Mouse (Mus musculus): ENCODE results near the gene Htr1f.

Htr1f gene

DNA sequence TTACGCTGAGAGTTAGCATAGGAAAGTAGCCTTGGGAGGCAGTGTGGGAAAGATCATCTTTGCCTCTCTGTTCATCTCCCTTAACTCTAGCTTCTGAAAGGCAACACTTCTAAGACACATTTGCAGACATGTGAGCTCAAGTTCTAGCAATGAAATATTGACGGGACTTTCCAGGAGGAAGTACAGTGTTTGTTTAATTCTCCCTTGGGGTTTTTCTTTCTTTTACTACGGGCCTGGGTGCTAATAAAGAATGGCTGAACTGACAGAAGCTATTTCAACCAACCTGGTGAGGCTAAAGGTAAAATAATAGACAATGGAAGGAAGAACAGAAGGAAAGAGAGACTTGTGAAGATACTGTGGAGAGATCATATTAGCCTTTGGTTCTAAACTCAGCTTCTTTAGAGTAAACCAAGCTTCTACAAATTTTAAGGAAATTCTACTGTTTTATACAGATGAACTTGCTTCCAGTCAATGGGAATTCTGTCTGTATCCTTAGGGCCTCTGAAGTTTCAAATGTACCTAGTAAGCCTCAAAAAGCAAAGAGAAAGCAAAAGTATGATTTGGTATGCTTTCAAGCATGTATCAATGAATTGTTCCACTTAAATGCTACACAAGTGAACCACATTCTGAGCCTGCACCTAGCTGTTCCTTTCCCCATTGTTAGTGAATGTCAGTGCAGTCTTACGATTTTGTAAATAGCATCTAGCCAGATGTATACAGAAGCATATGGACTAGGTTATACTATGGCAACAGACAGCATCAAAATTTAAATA, 131.9 kb downstream of the Htr1f start:
- in situ Hi-C loops (cut with MboI; ENCODE audit: low sequenced_read_pairs) = no loop called here

DNA sequence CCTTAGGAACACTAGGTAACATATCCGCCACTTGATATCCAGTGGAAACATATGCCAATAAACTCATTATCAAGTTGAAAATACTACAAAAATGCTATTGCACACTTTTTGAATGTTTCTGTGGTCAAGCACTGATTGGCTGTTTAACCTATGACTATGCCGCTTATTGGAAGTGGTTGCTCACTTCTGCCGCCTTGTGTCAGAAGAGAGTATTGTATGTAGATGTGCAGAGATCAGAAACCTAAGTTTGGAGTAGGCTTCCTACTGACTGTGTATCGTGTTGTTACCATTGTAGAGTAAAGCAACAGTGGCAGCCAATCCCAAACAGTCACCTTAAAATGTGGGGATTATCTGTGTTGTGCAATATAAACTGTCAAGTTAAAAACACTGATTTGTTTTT, 144.0 kb downstream of the Htr1f start:
- in situ Hi-C loops (cut with MboI; ENCODE audit: low sequenced_read_pairs) = no loop called here

DNA sequence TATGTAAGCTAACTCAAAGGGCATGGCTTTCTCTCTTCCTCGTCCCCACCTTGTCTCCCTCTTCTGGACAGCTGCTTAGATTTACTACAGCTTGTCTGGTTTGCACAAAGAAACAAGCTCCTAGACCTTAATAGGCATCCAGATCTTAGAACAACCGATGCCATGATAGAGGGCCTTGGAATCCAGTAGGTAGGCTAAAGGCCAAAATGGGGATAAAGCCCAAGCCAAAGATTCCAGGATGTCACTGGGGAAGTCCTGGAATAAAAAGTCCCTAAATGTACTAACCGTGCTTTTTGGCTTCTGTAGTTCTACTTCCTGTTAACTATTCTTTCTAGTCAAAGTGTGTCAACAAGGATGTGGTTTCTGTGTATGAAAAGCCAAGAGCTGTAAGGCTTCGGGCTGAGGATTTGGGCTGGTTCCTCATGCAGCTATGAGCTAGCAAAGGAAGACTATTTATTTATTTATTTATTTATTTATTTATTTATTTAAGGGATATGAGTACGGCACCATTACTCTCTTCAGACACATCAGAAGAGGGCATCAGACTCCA, 163.9 kb downstream of the Htr1f start:
- in situ Hi-C loops (cut with MboI; ENCODE audit: low sequenced_read_pairs) = no loop called here

DNA sequence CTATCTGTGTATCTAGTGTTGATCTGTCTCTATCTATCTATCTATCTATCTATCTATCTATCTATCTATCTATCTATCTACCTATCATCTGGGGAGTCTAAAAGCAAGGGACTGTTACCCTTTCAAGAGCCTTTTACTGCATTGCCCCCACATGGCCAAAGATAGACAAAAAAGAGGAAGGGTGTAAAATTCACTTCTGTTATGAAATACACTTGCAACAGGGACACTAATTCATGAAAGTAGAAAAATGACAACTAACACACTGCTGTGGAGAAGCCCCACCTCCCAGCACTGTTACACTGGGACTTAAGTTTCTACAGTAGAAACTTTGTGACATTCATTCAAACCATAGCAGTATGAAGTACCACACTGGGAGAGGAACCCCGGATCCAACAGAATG, 170.9 kb downstream of the Htr1f start:
- in situ Hi-C loops (cut with MboI; ENCODE audit: low sequenced_read_pairs) = no loop called here

DNA sequence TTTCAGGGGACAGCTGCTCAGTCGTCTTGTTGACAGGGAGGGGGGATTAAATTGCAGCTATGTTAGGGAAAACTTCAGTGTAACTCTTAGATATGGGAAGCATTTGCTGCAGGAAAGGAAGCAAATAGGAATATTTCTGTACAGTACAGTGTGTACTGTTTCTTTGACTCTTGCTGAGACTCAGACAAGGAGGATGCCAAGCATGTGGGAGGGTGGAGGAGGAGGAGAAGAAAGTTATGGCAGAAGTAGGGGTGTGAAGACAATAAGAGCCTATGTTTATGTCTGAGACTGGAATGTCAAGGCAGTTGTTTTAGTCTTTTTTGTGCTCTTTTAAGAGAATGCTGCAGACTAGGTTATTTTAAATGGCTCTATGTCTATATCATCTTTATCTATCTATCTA, 171.6 kb downstream of the Htr1f start:
- in situ Hi-C loops (cut with MboI; ENCODE audit: low sequenced_read_pairs) = no loop called here

DNA sequence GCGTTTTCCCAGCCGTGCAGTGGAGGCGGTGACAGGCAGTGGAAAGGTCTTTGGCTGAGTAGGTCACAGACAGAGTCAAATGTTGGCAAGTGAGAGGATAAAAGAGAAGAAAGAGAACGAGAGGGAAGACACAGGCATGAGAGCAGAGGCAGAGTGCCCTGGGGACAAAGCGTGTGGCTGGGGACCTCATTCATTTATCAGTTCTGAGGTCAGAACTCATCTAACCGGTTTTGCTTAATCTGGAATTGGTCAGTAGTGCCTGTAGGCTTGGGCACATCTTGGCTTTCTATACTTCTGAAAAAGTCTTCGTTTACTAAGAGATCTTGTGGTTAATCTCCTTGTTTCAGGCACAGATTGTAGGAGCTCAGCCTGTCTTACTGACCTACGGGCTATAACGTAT, 182.2 kb downstream of the Htr1f start:
- in situ Hi-C loops (cut with MboI; ENCODE audit: low sequenced_read_pairs) = loop anchor here (25.0 kb wide), 1 partner anchor 564 kb away; no protein-coding TSS in a partner anchor

DNA sequence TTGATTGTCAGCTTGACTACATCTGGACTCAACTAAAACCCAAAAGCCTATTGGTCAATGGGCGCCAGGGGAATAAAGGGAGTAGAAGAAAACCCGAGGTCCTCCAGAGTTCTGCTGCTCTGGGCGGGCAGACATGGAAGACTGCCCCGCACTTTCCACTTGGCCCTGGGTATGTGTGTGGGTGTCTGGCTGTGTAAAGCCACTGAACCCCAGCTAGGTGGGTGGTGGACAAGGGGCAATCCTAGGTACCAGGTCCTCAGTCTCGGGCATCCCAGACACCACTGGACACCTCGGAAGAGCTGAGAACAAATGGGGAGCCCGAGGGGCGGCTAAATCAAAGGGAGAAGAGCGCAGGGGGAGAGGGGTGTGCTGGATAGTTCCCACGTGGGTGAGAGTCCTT, 196.9 kb downstream of the Htr1f start:
- in situ Hi-C loops (cut with MboI; ENCODE audit: low sequenced_read_pairs) = loop anchor here (25.0 kb wide), 1 partner anchor 579 kb away; no protein-coding TSS in a partner anchor

DNA sequence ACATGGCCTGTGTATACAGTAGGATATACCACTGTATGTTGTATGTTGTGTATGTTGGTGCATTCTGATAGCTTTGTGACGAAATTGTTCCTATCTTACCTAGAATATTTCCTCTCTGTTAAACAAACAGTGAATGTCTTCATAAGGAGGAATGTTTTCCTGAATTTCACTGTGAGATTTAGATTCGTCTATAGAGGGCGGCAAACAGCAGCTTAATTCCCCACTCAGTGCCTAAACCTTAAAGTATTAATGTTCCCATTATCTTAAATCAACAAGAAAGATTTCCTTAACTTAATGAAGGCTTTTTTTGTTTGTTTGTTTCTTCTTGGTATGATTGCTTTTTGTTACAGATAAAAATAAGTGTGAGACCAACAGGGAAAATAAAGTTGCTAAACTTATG, 198.5 kb downstream of the Htr1f start:
- in situ Hi-C loops (cut with MboI; ENCODE audit: low sequenced_read_pairs) = loop anchor here (25.0 kb wide), 1 partner anchor 580 kb away; no protein-coding TSS in a partner anchor

DNA sequence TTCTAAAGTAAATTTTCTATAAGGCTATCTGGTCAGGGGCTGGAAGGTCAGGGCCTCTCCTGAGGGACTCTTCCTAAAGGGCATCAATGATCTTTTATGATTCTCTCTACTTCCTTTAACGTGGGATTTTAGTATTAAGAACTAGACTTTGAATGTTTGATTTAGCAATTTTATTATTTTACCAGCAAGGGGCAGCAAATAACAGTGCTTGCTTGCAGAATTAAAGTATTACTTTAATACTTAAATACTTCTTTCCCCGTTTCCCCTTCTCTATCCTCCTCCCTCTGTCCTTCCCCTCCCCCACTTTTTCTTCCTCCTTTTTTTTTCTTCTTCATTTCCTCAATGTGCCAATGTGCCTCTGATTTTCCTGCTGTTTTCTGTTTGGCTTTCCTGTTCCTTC, 202.3 kb downstream of the Htr1f start:
- in situ Hi-C loops (cut with MboI; ENCODE audit: low sequenced_read_pairs) = loop anchor here (25.0 kb wide), 1 partner anchor 584 kb away; no protein-coding TSS in a partner anchor

DNA sequence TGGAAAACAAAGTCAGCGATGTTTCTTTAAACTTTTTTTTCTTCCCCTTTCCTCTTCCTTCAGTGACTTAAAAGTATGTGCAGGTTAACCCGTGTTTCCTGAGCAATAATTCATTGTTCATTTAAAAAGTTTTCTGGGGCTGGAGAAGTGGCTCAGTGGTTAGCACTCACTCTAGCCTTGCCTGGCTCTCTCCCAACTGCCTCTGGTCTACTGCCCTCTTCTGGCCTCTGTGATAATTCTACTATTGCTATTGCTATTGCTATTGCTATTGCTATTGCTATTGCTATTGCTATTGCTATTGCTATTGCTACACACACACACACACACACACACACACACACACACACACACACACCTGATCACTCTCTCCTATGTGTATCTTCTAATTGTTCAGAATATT, 206.6 kb downstream of the Htr1f start:
- in situ Hi-C loops (cut with MboI; ENCODE audit: low sequenced_read_pairs) = no loop called here

DNA sequence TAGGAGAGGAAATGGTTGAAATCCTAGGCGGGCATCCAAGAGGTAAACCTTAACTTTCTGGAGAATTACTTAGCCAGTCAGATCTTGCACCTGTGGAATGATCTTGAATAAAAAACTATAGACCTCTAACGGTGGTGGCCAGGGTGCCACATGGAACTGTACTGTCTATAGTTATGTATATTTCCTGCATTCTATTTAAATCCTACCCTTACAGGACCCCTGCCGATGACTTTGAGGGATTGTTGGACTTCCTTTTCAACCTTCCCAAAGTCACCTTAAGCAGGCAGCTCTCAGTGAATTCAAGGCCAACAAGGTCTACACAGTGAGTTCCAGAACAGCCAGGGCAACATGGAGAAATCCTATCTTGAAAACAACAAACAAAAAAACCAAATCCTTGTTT, 216.2 kb downstream of the Htr1f start:
- in situ Hi-C loops (cut with MboI; ENCODE audit: low sequenced_read_pairs) = no loop called here

DNA sequence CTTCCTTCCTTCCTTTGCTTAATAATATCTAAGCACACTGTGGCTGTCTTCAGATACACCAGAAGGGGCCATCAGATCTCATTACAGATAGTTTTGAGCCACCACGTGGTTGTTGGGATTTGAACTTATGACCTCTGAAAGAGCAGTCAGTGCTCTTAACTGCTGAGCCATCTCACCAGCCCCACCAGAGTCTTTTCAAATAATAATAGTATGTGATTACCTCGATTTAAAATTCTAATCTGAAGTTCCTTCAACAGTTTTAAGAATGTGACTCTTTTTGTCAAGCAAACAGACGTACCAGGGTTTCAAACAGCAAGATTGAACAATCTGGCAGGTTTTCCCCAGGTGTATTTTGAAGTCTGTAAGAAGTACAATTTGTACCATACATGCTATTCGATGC, 220.1 kb downstream of the Htr1f start:
- in situ Hi-C loops (cut with MboI; ENCODE audit: low sequenced_read_pairs) = no loop called here

DNA sequence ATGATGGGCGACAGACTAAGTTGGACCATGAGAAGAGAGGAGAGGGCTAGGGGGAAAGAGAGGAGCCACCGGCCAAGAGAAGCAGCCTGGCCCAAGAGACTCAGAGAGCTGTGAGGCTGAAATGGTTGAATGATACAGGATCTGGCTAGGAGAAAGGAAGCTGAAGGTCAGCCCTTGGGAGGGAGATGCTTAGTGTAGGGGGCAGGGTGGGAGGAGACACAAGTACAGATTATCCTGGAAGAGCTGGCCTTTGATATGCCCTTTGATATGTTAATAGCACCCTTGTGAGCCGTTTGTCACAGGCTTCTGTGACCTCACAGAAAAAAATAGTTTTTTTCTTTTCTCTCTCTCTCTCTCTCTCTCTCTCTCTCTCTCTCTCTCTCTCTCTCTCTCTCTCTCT, 220.5 kb downstream of the Htr1f start:
- in situ Hi-C loops (cut with MboI; ENCODE audit: low sequenced_read_pairs) = no loop called here

DNA sequence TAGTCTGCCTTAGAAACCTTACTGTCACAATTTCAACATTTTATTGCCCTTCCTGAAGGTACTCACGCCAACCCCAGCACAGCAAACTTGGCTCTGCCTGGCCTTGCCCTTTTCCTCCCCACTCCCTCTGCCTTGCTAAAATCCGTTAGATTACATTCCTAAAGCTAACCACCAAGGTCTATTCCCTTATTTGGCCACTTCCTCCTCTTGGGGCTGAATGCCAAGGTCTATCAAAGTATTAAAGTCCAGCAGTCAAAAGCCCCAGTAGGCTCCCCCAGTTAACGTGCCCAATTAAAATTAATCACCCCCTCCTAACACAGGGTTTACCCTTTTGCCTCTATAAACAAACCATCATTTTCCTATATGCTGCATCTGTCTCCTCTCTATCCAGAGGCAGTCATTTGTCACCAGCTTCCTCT, 221.2 kb downstream of the Htr1f start:
- in situ Hi-C loops (cut with MboI; ENCODE audit: low sequenced_read_pairs) = no loop called here

DNA sequence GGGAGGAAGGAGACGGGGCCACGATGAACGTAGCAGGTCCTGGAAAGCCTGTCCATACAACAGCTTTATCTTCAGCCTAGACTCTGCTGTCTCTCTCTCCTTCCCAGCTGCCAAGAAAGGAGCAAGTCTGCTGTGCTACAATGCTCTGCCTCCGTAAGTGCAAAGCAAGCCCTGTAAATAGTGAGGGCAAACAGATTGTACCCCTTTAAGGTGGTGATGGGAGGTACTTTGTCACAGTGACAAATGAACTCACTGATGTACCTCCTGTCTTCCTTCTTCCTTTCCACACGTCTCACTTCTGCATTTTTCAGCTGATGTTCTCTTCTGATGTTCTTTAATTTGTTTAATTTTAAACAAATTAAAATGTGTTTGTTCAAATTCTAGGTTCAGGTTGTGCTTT, 221.8 kb downstream of the Htr1f start:
- in situ Hi-C loops (cut with MboI; ENCODE audit: low sequenced_read_pairs) = no loop called here

DNA sequence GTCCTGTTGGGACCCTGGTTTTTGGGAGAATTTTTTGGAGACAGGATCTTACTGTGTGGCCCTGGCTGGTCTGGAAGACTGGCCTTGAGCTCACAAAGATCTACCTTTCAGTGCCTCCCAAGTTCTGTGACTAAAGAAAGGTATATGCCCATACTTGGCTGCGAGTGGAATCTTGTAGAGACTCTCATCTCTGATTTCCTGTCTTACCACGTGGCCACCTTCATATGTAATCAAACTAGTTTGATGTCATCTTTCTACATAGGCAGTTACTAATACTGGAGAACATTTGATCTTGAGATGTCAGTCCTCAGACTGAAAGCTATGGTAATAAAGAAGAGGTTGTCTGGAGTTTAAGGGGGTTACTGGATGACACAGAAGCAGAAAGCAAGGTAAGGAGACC, 224.2 kb downstream of the Htr1f start:
- in situ Hi-C loops (cut with MboI; ENCODE audit: low sequenced_read_pairs) = no loop called here

DNA sequence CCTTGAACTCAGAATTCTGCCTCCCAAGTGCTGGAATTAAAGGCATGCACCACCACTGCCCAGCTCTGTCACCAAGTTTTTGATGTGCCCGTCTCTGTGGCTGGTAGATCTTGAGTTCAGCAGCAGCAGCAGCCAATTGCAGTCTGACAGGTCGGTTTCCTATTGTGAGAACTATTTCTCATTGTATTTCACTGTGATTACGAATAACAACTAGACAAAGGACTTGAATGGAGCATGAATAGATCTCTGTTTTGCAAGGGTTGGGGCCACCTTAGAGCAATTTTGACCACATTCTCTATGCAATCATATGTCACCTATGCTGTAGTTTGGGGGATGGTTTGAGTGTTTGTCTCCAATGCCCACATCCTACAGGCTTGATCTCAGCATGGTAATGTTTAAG, 224.7 kb downstream of the Htr1f start:
- in situ Hi-C loops (cut with MboI; ENCODE audit: low sequenced_read_pairs) = no loop called here

DNA sequence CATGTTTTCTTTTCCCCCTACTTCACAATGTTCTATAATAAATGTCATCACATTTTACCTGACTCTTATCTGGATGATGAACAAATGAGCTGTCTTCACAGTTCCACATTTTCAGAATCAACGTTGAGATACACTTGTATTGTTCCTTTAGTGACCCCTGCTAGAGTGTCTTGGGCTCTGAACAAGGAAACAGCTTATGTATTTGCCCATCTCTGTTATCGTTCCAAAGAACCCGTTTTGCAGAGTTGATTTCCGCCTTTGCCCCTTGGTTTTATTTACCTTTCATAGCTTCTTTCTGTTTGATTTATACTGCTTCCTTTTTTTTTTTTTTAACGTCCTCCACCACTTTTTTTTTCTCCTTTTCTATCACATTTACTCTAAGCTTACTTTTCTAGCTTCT, 225.9 kb downstream of the Htr1f start:
- in situ Hi-C loops (cut with MboI; ENCODE audit: low sequenced_read_pairs) = no loop called here

DNA sequence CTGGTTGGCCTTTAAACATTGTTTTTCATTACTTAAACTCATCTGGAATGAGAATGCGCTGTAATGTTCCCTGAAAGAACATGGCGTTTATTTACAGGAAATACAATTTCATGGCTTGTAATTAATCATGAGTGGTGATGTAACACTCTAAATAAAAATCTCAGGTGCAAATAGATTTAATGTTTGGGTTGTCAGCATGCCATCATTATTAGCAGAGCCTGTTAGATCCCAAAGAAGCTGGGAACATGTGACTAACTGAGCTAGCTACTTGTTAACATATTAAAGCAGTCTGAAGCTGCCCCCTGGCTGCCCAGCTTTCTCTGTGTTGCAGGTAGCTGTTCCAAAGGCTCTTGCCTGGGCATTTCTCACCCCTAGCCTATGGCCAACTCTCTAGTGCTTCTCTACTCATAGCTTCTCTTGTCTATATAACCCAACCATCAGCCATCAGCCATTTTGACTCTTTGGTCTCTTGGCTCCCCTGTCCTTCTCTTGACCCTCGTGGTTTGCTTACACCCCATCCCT, 227.0 kb downstream of the Htr1f start:
- in situ Hi-C loops (cut with MboI; ENCODE audit: low sequenced_read_pairs) = no loop called here

DNA sequence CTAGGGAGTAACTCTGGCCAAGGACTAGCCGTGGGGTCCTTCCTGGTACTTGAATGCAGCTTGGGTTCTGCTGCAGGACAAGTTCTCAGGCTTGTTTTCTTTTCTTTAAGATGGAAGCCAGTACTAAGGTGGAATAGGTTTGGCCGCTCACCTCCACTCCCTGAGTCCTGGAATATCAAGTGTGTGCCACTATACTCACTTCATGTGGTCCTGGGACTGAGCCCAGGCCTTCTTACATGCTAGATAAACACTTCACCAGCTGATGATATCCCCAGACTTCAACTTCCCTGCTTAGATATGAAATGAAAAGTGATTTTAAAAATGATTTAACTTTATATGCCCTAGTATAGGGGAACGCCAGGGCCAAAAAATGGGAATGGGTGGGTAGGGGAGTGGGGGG, 228.3 kb downstream of the Htr1f start:
- in situ Hi-C loops (cut with MboI; ENCODE audit: low sequenced_read_pairs) = no loop called here

DNA sequence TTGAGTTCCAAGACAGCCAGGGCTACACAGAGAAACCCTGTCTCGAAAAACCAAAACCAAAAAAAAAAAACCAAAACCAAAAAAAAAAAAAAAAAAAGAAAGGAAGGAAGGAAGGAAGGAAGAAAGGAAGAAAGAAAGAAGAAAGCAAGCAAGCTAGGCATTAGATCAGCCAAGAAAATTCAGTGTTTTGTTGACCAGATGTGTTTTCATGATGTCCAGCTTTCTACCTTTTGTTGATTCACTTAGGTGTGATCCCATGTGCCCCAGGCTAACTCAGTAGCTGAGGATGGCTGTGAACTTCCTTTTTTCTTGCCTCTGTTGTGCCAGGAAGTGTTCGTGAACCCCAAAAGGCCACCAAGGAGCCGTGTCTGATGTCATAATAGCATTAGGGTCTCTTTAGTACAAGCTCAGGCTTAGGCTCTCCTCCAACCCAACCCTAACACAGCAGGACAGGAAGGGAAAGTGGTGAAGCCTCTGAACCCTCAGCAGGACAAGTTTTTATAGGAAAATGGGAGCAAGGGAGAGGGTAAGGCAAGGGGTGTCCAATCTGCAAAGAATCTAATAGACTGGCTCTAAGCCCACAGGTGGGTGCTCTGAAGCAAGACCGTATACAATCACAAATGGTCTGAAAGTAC, 228.9 kb downstream of the Htr1f start:
- in situ Hi-C loops (cut with MboI; ENCODE audit: low sequenced_read_pairs) = no loop called here

DNA sequence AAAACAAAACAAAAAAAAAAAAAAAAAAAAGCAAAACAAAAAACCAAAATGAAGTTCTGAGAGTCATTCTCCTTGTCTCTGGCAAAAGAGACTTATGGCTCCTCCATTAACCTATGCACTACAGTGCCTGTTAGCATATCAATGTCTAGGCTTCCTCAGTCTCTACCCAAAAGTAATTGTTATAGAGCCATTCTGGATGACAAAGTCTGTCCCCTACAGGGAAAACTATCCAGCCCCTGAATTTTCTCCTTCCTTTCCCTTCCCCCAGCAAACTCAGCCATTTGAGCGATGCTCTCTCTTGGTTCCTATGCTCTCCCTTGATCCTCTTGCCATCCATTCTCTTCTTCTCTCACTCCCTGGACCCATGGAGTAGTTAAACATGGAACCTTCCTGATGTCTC, 229.8 kb downstream of the Htr1f start:
- in situ Hi-C loops (cut with MboI; ENCODE audit: low sequenced_read_pairs) = no loop called here
